Mouse (Mus musculus): Measurements from ENCODE around the gene Treml4. TPM values are rescaled to one million over a fixed set of nuclear protein-coding genes. Genes with fewer than 3 reads are reported as not detected.

The Treml4 gene
- total and polyA plus RNA-seq, 3 experiments, result 0.35 to 1.4 TPM; not detected in 1

DNA sequence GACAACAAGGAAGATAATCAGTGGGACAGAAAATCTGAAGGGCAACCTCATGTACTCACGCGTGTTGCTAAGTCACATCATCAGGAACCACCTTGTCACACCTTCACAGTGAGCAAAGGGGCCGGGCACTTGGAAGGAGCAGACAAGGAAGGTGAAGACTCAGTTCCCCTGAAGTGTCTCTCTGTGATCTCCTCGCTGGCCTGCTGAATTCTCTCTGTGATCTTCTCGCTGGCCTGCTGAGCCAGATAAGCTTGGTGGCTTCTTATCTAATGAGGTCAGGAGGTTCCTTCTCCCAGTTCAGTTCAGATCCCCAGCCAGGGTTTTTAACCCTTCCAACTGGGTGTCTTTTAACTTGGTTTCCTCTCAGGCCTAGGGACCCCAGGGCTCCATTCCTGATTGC is 8.1 kb downstream of the Treml4 start (continued):
- peak; percentile 56; the same call in 1 of the 2 replicates for TF ChIP-seq USF1 (IDR thresholded peaks at IDR 0.05; ENCODE audit: low read depth, low read length)
- TF ChIP-seq KAT2A (conservative IDR thresholded peaks at IDR 0.05; ENCODE audit: low read depth, low read length), result no peak; the same call in none of the 2 replicates

GRCm38 (mm10) chr17:48272598-48272997 is 8.5 kb downstream of the Treml4 start:
- Histone ChIP-seq H3K4me1 (ENCODE audit: control insufficient read depth in 1 of 2, insufficient read depth in 2 of 2, low read length in 2 of 2) (peaks cover 9 to 48% of the 10 kb centered on the region in 2 experiments), H3K9ac (ENCODE audit: control insufficient read depth, low read depth, low read length, poor library complexity, severe bottlenecking) (peak overlapping the region; percentile 48)

DNA sequence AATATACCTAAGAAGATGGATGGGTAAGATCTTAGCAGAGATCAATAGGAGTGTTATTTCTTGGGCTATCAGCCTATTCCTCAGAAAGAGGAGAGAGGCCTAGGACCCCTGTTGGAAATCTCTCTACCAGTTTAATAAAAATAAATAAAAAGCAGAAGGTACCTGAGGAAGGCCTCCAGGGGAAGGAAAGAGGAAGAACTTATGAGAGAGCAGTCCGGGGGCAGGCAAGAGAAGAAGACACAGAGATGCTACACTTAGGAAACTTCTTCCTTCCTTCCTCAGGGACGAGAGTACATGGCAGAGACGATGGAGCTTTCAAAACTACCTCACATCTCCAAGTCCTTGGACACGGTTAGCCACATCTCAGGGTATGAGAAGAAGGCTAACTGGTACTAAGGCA is 10.0 kb downstream of the Treml4 start:
- H3K27ac ChIP-seq (ENCODE audit: control insufficient read depth, low read depth, low read length), result no peak overlapping the region
- H3K27me3 ChIP-seq (ENCODE audit: control insufficient read depth in 1 of 2, insufficient read depth in 2 of 2, low read length in 2 of 2), result no peaks in the 10 kb centered on the region
- DNase-seq (ENCODE audit: low read depth, low spot score), result peak; percentile 68
- no peaks in the 10 kb centered on the region for H3K9me3 ChIP-seq (replicated peaks; ENCODE audit: insufficient read depth, low read length)
- peaks cover 0 to 55% of the 10 kb centered on the region in 2 experiments; a peak in 2 of 4 replicates for H3K36me3 ChIP-seq (ENCODE audit: control insufficient read depth in 1 of 2, insufficient read depth in 2 of 2, low read length in 2 of 2)
- no peak for TF ChIP-seq SIN3A (IDR thresholded peaks at IDR 0.05; ENCODE audit: low read length)
- TF ChIP-seq RCOR1 (IDR thresholded peaks at IDR 0.05; ENCODE audit: low read depth, low read length), result no peak
- TF ChIP-seq MYC (IDR thresholded peaks at IDR 0.05; ENCODE audit: low read depth, low read length), result no peak
- no peak for TF ChIP-seq POLR2AphosphoS5 (IDR thresholded peaks at IDR 0.05; ENCODE audit: borderline replicate concordance, low read depth, low read length)
- peak in 1 of 2 experiments; percentile 25; a peak in 1 of 4 replicates for TF ChIP-seq EP300 (IDR thresholded peaks at IDR 0.05; ENCODE audit: low read depth in 1 of 2, low read length in 2 of 2)
- H3K79me2 ChIP-seq (ENCODE audit: control insufficient read depth, insufficient read depth, low read length, poor library complexity), result no peaks in the 10 kb centered on the region
- no peak overlapping the region for H3K4me3 ChIP-seq (ENCODE audit: control insufficient read depth in 1 of 2, insufficient read depth in 1 of 2, low read depth in 2 of 2, low read length in 2 of 2)
- no peak overlapping the region for H3K9ac ChIP-seq (ENCODE audit: control insufficient read depth, low read depth, low read length, poor library complexity, severe bottlenecking)
- peaks cover 16 to 49% of the 10 kb centered on the region in 2 experiments for H3K4me1 ChIP-seq (ENCODE audit: control insufficient read depth in 1 of 2, insufficient read depth in 2 of 2, low read length in 2 of 2)

More at GRCm38 (mm10) chr17:48272598-48272997, 8.5 kb downstream of the Treml4 start:
- Histone ChIP-seq H3K9me3 (replicated peaks; ENCODE audit: insufficient read depth, low read length) (no peaks in the 10 kb centered on the region), H3K36me3 (ENCODE audit: control insufficient read depth in 1 of 2, insufficient read depth in 2 of 2, low read length in 2 of 2) (peaks cover 0 to 56% of the 10 kb centered on the region in 2 experiments; a peak in 2 of 4 replicates), H3K27ac (ENCODE audit: control insufficient read depth, low read depth, low read length) (peak overlapping the region; percentile 80), H3K27me3 (ENCODE audit: control insufficient read depth in 1 of 2, insufficient read depth in 2 of 2, low read length in 2 of 2) (no peaks in the 10 kb centered on the region), H3K4me3 (ENCODE audit: control insufficient read depth in 1 of 2, insufficient read depth in 1 of 2, low read depth in 2 of 2, low read length in 2 of 2) (peak overlapping the region; percentile 3 to 32; a peak in 3 of 4 replicates), H3K79me2 (ENCODE audit: control insufficient read depth, insufficient read depth, low read length, poor library complexity) (no peaks in the 10 kb centered on the region)
- peak; percentile 34 for DNase-seq (ENCODE audit: low read depth, low spot score)
- no peak for TF ChIP-seq ZKSCAN1 (IDR thresholded peaks at IDR 0.05; ENCODE audit: low read depth, low read length)

GRCm38 (mm10) chr17:48274885-48275284 is 10.8 kb downstream of the Treml4 start:
- Histone ChIP-seq H3K27me3 (ENCODE audit: control insufficient read depth in 1 of 2, insufficient read depth in 2 of 2, low read length in 2 of 2) (no peaks in the 10 kb centered on the region), H3K4me3 (ENCODE audit: control insufficient read depth in 1 of 2, insufficient read depth in 1 of 2, low read depth in 2 of 2, low read length in 2 of 2) (no peak overlapping the region), H3K36me3 (ENCODE audit: control insufficient read depth in 1 of 2, insufficient read depth in 2 of 2, low read length in 2 of 2) (peaks cover 0 to 53% of the 10 kb centered on the region in 2 experiments; a peak in 2 of 4 replicates), H3K79me2 (ENCODE audit: control insufficient read depth, insufficient read depth, low read length, poor library complexity) (no peaks in the 10 kb centered on the region), H3K9ac (ENCODE audit: control insufficient read depth, low read depth, low read length, poor library complexity, severe bottlenecking) (no peak overlapping the region), H3K27ac (ENCODE audit: control insufficient read depth, low read depth, low read length) (no peak overlapping the region), H3K9me3 (replicated peaks; ENCODE audit: insufficient read depth, low read length) (no peaks in the 10 kb centered on the region), H3K4me1 (ENCODE audit: control insufficient read depth in 1 of 2, insufficient read depth in 2 of 2, low read length in 2 of 2) (peaks cover 21 to 48% of the 10 kb centered on the region in 2 experiments)
- peak; percentile 97 for TF ChIP-seq SMC3 (IDR thresholded peaks at IDR 0.05; ENCODE audit: low read depth, low read length)
- 0 out of 4 replicates have a peak, but pooled peaks of 1 of the 2 experiments have one; percentile 21 for TF ChIP-seq EP300 (IDR thresholded peaks at IDR 0.05; ENCODE audit: low read depth in 1 of 2, low read length in 2 of 2)
- peak; percentile 57 for TF ChIP-seq SIN3A (IDR thresholded peaks at IDR 0.05; ENCODE audit: low read length)
- TF ChIP-seq TBP (IDR thresholded peaks at IDR 0.05; ENCODE audit: low read depth, low read length), result 0 out of 2 replicates have a peak, but pooled peaks have one; percentile 19
- peak; percentile 50; the same call in 1 of the 2 replicates for TF ChIP-seq ZNF384 (IDR thresholded peaks at IDR 0.05; ENCODE audit: low read depth, low read length)
- no peak for TF ChIP-seq ZMIZ1 (IDR thresholded peaks at IDR 0.05; ENCODE audit: low read depth, low read length)
- TF ChIP-seq ZC3H11A (IDR thresholded peaks at IDR 0.05; ENCODE audit: low read depth, low read length), result peak; percentile 94
- peak; percentile 94 for TF ChIP-seq RAD21 (IDR thresholded peaks at IDR 0.05; ENCODE audit: low read depth, low read length)
- no peak for TF ChIP-seq NELFE (IDR thresholded peaks at IDR 0.05; ENCODE audit: low read depth, low read length)
- peak; percentile 84 to 93 (median 90) for TF ChIP-seq CTCF (IDR thresholded peaks at IDR 0.05 in 2 of 3, conservative IDR thresholded peaks at IDR 0.05 in 1 of 3; ENCODE audit: control insufficient read depth in 1 of 3, insufficient read depth in 1 of 3, low read depth in 2 of 3, low read length in 3 of 3, poor library complexity in 1 of 3, severe bottlenecking in 1 of 3)
- 0 out of 2 replicates have a peak, but pooled peaks have one; percentile 44 for TF ChIP-seq MYC (IDR thresholded peaks at IDR 0.05; ENCODE audit: low read depth, low read length)
- no peak for TF ChIP-seq UBTF (IDR thresholded peaks at IDR 0.05; ENCODE audit: borderline replicate concordance, insufficient read depth, low read depth, low read length)
- peak; percentile 91 for DNase-seq (ENCODE audit: low read depth, low spot score)

All from MEL (cell line).